Mouse (Mus musculus) CH12.LX (cell line): ENCODE data around the gene Specc1l.
A peak's percentile ranks its signal among the peaks of the same experiment; 100 is the strongest.

ENCODE experiments used
- BHLHE40 ChIP-seq: IDR thresholded peaks from 2 replicates; pipeline ENCODE4 v1.6.1; 2011; ENCODE audit warnings: mild to moderate bottlenecking, low read depth, low read length, improper control_type of control experiment
- CHD2 ChIP-seq: IDR thresholded peaks from 2 replicates; pipeline ENCODE4 v1.6.1; 2011; ENCODE audit warnings: low read length, improper control_type of control experiment
- CTCF ChIP-seq, 2 experiments: IDR thresholded peaks in 1 of 2; conservative IDR thresholded peaks in 1 of 2; 2 replicates each; pipeline ENCODE4 v1.5.1; 2011 to 2012; ENCODE audit warnings: low read depth in 2 of 2, low read length in 2 of 2, improper control_type of control experiment in 1 of 2, inconsistent platforms in 1 of 2, mild to moderate bottlenecking in 1 of 2, moderate library complexity in 1 of 2
- HCFC1 ChIP-seq: IDR thresholded peaks from 2 replicates; pipeline ENCODE4 v1.6.1; 2012; ENCODE audit warnings: low read depth, mild to moderate bottlenecking, inconsistent platforms, low read length, improper control_type of control experiment
- MAFK ChIP-seq: IDR thresholded peaks from 2 replicates; pipeline ENCODE4 v1.6.1; 2011; ENCODE audit warnings: low read length, improper control_type of control experiment; ENCODE audit not compliant: insufficient replicate concordance
- MAX ChIP-seq: IDR thresholded peaks from 2 replicates; pipeline ENCODE4 v1.6.1; 2011; ENCODE audit warnings: low read length, improper control_type of control experiment
- POLR2A ChIP-seq: IDR thresholded peaks from 2 replicates; pipeline ENCODE4 v1.6.1; 2011; ENCODE audit warnings: low read depth, mild to moderate bottlenecking, improper control_type of control experiment, low read length
- USF1 ChIP-seq: IDR thresholded peaks from 2 replicates; pipeline ENCODE4 v1.6.1; 2014; ENCODE audit warnings: low read depth, mild to moderate bottlenecking, inconsistent platforms, low read length, improper control_type of control experiment
- USF2 ChIP-seq: conservative IDR thresholded peaks from 2 replicates; pipeline ENCODE4 v1.6.1; 2011; ENCODE audit warnings: low read depth, low read length, improper control_type of control experiment
- ZKSCAN1 ChIP-seq: IDR thresholded peaks from 2 replicates; pipeline ENCODE4 v1.6.1; 2012; ENCODE audit warnings: low read depth, inconsistent platforms, low read length, improper control_type of control experiment, borderline replicate concordance

- TF ChIP-seq CHD2, result no peak
- no peak for TF ChIP-seq USF2
- TF ChIP-seq CTCF (conservative IDR thresholded peaks at IDR 0.05 in 1 of 2, IDR thresholded peaks at IDR 0.05 in 1 of 2; ENCODE audit: low read depth in 2 of 2, low read length in 2 of 2), result peak in 1 of 2 experiments; percentile 73; a peak in 2 of 4 replicates
- TF ChIP-seq POLR2A, result peak; percentile 52; the same call in 1 of the 2 replicates
- no peak for TF ChIP-seq USF1
- TF ChIP-seq MAX, result peak; percentile 42; the same call in 1 of the 2 replicates
- TF ChIP-seq BHLHE40, result no peak
- TF ChIP-seq ZKSCAN1, result no peak
- TF ChIP-seq HCFC1, result no peak
- no peak for TF ChIP-seq MAFK
Observed at GRCm38 (mm10) chr10:75316908-75317761, 105.3 kb downstream of the Specc1l start.
